Mouse (Mus musculus): ENCODE results near the gene Rem1. TPM values are rescaled to one million over a fixed set of nuclear protein-coding genes. Genes with fewer than 3 reads are reported as not detected.
"Not testable (repeated sequence)": the region's sequence is repeated elsewhere in the genome, so short reads cannot be mapped to it uniquely, and the experiment has no call there.

Gene Rem1
- polyA plus RNA-seq, 1 experiment from 2014 or later: 4.7 TPM

DNA sequence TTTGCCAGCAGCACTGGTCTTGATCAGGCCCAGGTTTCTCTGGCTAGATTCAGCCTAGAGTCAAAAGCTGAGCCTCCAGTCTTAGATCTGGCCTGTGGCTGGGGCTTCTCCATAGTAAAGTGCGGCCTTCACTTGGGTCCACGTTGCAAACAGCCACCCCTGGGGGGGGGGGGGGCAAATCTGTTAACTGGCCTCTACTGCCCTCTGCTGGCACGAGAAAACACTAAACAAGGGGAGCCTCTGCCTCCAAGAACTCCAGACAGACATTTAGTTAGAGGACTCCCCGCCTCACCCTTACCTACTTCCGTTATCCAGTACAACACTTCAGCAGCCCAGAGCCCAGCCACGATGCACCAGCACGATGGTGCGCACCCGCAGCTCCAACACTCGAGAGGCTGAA lies 30.6 kb downstream of the Rem1 start:
- no peaks in the 10 kb centered on the region for H3K27me3 ChIP-seq (replicated peaks; ENCODE audit: control insufficient read depth, insufficient read depth, low read length)
- H3K4me3 ChIP-seq (ENCODE audit: low read depth, low read length): no peak overlapping the region
- no peaks in the 10 kb centered on the region for H3K4me1 ChIP-seq (ENCODE audit: control insufficient read depth, insufficient read depth, low read length)
- no peak overlapping the region for H3K9ac ChIP-seq (ENCODE audit: low read depth, low read length)
- 63% methylated on average over 10 of the region's 10 CpGs for WGBS
- no peak overlapping the region for H3K27ac ChIP-seq (replicated peaks; ENCODE audit: low read depth, low read length)
- H3K9me3 ChIP-seq (ENCODE audit: control insufficient read depth, low read length): no peaks in the 10 kb centered on the region
- DNase-seq (ENCODE audit: low spot score): no peak
- H3K36me3 ChIP-seq (ENCODE audit: control insufficient read depth, insufficient read depth, low read length): no peaks in the 10 kb centered on the region
- ATAC-seq (ENCODE audit: low read depth): no peak
- H3K4me2 ChIP-seq (ENCODE audit: low read depth, low read length): no peak overlapping the region

DNA sequence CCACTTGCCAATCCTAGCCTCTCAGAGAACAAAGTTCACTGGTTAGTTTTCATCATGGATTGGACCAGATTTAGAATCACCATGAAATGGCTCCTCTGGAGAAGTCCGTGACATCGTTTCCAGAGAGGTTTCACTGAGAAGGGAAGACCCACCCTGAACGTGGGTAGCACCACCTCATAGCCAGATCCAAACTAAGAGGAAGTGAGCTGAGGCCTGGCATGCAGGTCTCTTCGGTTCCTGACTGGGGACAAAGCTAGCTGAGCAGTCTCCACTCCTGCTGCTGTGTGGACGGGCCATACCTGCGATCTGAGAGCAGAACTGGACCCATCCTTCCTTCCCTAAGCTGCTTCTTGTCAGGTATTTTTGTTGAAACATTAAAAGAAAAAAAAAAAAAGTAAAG lies 34.4 kb downstream of the Rem1 start:
- ATAC-seq (ENCODE audit: low read depth): no peak

DNA sequence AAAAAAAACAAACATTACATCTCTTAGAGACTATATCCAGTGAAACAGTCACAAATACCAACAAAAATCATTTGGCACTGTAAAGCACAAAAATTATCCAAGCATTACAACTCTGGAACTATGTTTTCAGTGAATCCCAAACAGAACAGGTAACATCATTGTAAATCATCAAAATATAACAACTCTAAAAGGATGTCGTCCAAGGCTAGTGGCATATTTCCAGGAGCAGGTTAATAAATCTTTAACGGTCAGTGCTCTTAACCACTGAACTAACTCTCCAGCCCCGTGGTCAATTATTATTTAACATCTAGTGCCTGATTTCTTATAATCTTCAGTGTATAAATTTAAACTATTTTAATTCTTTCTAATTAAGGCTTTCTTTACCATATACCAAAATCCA lies 39.4 kb downstream of the Rem1 start:
- DNase-seq (ENCODE audit: low spot score); H3K36me3 ChIP-seq (ENCODE audit: control insufficient read depth, insufficient read depth, low read length); H3K4me1 ChIP-seq (ENCODE audit: control insufficient read depth, insufficient read depth, low read length); ATAC-seq (ENCODE audit: low read depth); H3K4me2 ChIP-seq (ENCODE audit: low read depth, low read length); H3K4me3 ChIP-seq (ENCODE audit: low read depth, low read length); H3K9ac ChIP-seq (ENCODE audit: low read depth, low read length); H3K27me3 ChIP-seq (replicated peaks; ENCODE audit: control insufficient read depth, insufficient read depth, low read length); H3K27ac ChIP-seq (replicated peaks; ENCODE audit: low read depth, low read length); H3K9me3 ChIP-seq (ENCODE audit: control insufficient read depth, low read length): not testable (repeated sequence)
- WGBS: 76% methylated on average over 3 of the region's 3 CpGs

More for the DNA sequence above, 34.4 kb downstream of the Rem1 start:
- H3K36me3 ChIP-seq (ENCODE audit: control insufficient read depth, insufficient read depth, low read length): no peaks in the 10 kb centered on the region
- no peaks in the 10 kb centered on the region for H3K27me3 ChIP-seq (replicated peaks; ENCODE audit: control insufficient read depth, insufficient read depth, low read length)
- no peaks in the 10 kb centered on the region for H3K9me3 ChIP-seq (ENCODE audit: control insufficient read depth, low read length)
- H3K9ac ChIP-seq (ENCODE audit: low read depth, low read length): no peak overlapping the region
- no peak overlapping the region for H3K27ac ChIP-seq (replicated peaks; ENCODE audit: low read depth, low read length)
- DNase-seq (ENCODE audit: low spot score): no peak
- H3K4me2 ChIP-seq (ENCODE audit: low read depth, low read length): no peak overlapping the region
- no peaks in the 10 kb centered on the region for H3K4me1 ChIP-seq (ENCODE audit: control insufficient read depth, insufficient read depth, low read length)
- no peak overlapping the region for H3K4me3 ChIP-seq (ENCODE audit: low read depth, low read length)
- WGBS: 77% methylated on average over 6 of the region's 6 CpGs

DNA sequence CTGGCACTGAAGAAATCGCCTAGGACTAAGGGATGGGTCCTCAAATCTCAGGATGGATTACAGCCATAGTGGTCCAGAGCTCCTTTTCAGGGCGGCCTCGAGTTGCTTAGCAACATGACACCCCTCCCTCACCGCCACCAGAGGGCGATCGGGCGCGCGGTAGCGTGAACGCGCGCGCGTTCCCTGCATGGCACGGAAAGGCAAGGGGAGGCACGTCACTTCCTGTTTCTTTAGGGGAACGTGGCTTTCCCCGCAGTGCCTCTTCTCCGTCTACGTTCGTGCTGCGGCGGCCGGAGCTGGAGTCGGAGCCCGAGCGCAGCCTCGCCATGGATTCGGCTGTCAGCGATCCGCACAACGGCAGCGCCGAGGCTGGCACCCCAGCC lies 42.5 kb downstream of the Rem1 start, which contains the start of gene H13:
TSS of gene H13 (plus strand) at position 206 of the 383 bp plus-strand sequence.
- Histone ChIP-seq H3K4me2 (ENCODE audit: low read depth, low read length) (peak within 1 kb of the TSS; percentile 80), H3K9ac (ENCODE audit: low read depth, low read length) (peak within 1 kb of the TSS; percentile 99), H3K27ac (replicated peaks; ENCODE audit: low read depth, low read length) (peak within 1 kb of the TSS; percentile 99), H3K4me3 (ENCODE audit: low read depth, low read length) (peak within 1 kb of the TSS; percentile 99), H3K4me1 (ENCODE audit: control insufficient read depth, insufficient read depth, low read length) (peaks cover 18% of the 10 kb centered on the region), H3K36me3 (ENCODE audit: control insufficient read depth, insufficient read depth, low read length) (peaks cover 23% of the 10 kb centered on the region; the same call in 1 of the 2 replicates), H3K27me3 (replicated peaks; ENCODE audit: control insufficient read depth, insufficient read depth, low read length) (no peaks in the 10 kb centered on the region), H3K9me3 (ENCODE audit: control insufficient read depth, low read length) (no peaks in the 10 kb centered on the region)
- DNase-seq (ENCODE audit: low spot score) (peak; percentile 96), ATAC-seq (ENCODE audit: low read depth) (peak; percentile 78)
- under 1% methylated on average over 29 of the region's 35 CpGs for WGBS

DNA sequence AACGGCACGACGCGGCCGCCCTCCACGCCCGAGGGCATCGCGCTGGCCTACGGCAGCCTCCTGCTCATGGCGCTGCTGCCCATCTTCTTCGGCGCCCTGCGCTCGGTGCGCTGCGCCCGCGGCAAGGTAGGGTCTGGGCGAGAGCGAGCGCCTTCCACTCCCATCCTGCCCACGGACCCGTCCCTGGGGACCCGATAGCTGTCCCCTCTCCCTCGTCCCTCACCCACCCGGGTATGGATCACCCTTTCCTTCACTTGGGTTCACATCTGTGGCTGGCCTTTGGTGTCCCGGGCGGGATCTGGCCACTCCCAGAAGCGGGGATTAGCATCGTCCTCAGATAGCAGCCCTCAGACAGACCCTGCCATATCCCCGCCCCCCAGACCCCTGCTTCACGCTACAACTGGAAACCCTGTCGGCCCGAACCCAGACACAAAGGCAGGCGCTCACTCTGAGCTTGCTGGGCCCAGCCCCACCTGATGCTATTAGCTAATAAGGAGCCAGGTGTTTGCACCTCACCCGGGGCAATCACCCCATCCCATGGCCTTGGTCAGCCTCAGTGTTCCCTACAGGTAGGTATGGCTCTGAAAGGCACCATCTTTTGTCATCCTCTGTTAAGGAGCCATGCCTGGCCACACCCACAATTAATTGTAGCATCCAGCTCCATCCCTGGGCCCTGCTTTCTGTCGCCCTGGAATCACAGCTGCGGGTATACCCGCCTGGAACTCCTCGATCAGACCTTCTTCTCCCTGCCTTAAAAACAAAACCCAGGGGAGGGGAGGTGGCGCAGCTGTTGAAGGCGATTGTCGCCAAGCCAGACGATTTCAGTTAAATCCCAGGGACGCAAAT lies 43.1 kb downstream of the Rem1 start:
- DNase-seq (ENCODE audit: low spot score) (peak; percentile 78), ATAC-seq (ENCODE audit: low read depth) (peak; percentile 81)
- 0% methylated on average over 26 of the region's 46 CpGs for WGBS
- peak overlapping the region; percentile 99 for H3K27ac ChIP-seq (replicated peaks; ENCODE audit: low read depth, low read length)
- H3K36me3 ChIP-seq (ENCODE audit: control insufficient read depth, insufficient read depth, low read length): peaks cover 29% of the 10 kb centered on the region; the same call in 1 of the 2 replicates
- peak overlapping the region; percentile 99 for H3K4me3 ChIP-seq (ENCODE audit: low read depth, low read length)
- peaks cover 18% of the 10 kb centered on the region for H3K4me1 ChIP-seq (ENCODE audit: control insufficient read depth, insufficient read depth, low read length)
- peak overlapping the region; percentile 80 for H3K4me2 ChIP-seq (ENCODE audit: low read depth, low read length)
- H3K9ac ChIP-seq (ENCODE audit: low read depth, low read length): peak overlapping the region; percentile 99
- H3K27me3 ChIP-seq (replicated peaks; ENCODE audit: control insufficient read depth, insufficient read depth, low read length): no peaks in the 10 kb centered on the region
- H3K9me3 ChIP-seq (ENCODE audit: control insufficient read depth, low read length): no peaks in the 10 kb centered on the region

DNA sequence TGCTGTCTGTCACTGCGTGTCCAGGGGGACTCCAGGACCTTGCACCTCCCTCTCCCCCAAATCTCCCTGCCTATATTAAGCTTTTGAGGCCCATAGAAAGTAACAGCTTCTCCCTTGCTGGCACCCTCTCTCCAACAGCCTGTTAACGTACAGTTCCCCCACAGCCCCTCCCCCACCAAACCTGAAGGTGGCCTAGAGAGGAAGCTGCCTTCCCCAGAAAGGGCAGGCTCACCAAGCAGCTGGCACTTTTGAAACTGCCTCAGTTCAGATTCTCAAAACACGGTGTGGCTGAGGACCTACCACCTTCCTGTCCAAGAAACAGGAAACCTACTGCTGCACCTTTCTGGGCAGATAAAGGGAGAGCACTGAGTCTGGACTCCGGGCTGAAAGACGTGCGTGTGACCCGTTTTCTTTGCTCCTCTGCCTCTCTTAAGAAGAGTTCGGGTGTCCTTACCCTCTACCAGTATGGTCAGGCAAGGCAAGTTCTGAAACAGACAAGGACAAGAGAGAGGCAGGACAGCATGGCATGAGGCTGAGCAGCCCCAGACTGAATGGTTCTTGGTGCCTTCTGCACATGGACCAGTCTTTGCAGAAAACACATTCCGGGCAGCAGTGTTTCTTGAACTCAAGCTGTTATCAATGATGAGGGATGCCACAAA lies 44.4 kb downstream of the Rem1 start:
- no peak for DNase-seq (ENCODE audit: low spot score)
- Histone ChIP-seq H3K9me3 (ENCODE audit: control insufficient read depth, low read length) (no peaks in the 10 kb centered on the region), H3K4me2 (ENCODE audit: low read depth, low read length) (peak overlapping the region; percentile 80), H3K27me3 (replicated peaks; ENCODE audit: control insufficient read depth, insufficient read depth, low read length) (no peaks in the 10 kb centered on the region), H3K9ac (ENCODE audit: low read depth, low read length) (peak overlapping the region; percentile 99), H3K4me3 (ENCODE audit: low read depth, low read length) (peak overlapping the region; percentile 99), H3K36me3 (ENCODE audit: control insufficient read depth, insufficient read depth, low read length) (peaks cover 42% of the 10 kb centered on the region; the same call in 1 of the 2 replicates), H3K4me1 (ENCODE audit: control insufficient read depth, insufficient read depth, low read length) (peaks cover 18% of the 10 kb centered on the region), H3K27ac (replicated peaks; ENCODE audit: low read depth, low read length) (peak overlapping the region; percentile 99)
- no peak for ATAC-seq (ENCODE audit: low read depth)
- 49% methylated on average over 9 of the region's 9 CpGs for WGBS

DNA sequence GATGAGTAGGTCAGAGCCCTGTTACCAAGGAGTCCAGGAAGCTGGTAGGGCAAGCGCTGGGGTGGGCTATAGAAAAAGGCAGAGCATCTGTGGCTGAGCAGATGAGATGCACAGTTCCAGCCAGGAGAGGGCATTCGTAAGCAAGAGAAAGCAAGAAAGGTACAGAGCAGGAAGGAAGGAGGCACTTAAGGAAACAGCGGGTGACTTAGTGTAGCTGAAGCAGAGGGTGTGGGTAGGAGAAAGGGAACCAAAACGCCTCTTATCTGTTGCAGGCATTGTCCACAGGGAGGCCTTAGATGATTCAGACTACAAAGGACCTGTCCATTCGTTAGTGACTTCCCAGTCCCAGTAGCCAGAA lies 44.9 kb downstream of the Rem1 start:
- peak; percentile 60 for DNase-seq (ENCODE audit: low spot score)
- no peaks in the 10 kb centered on the region for H3K27me3 ChIP-seq (replicated peaks; ENCODE audit: control insufficient read depth, insufficient read depth, low read length)
- H3K4me3 ChIP-seq (ENCODE audit: low read depth, low read length): peak overlapping the region; percentile 99
- no peaks in the 10 kb centered on the region for H3K9me3 ChIP-seq (ENCODE audit: control insufficient read depth, low read length)
- H3K4me2 ChIP-seq (ENCODE audit: low read depth, low read length): peak overlapping the region; percentile 80
- peak overlapping the region; percentile 99 for H3K9ac ChIP-seq (ENCODE audit: low read depth, low read length)
- H3K36me3 ChIP-seq (ENCODE audit: control insufficient read depth, insufficient read depth, low read length): peaks cover 47% of the 10 kb centered on the region
- WGBS: 27% methylated on average over 5 of the region's 5 CpGs
- peak; percentile 39 for ATAC-seq (ENCODE audit: low read depth)
- peaks cover 18% of the 10 kb centered on the region for H3K4me1 ChIP-seq (ENCODE audit: control insufficient read depth, insufficient read depth, low read length)
- H3K27ac ChIP-seq (replicated peaks; ENCODE audit: low read depth, low read length): no peak overlapping the region

DNA sequence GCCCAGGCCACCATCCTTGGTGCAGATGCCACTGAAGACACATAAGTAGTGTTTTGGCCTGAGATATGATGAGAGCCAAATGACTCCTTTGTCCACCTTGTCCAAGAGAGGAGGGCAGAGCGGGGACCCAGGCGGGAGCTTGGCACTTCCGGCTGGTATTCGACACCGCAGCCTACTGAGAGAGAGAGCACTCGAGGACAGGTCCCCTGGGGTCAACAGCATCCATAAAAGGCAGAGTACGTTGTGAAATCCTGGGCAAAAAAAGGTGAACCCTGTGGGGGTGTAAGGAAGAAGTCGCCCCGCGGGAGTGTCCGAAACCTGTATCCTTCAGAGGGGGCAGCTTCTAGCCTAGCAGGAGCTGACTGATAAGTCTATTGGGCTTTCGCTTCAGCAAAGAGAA lies 45.4 kb downstream of the Rem1 start:
- DNase-seq (ENCODE audit: low spot score): no peak
- no peaks in the 10 kb centered on the region for H3K27me3 ChIP-seq (replicated peaks; ENCODE audit: control insufficient read depth, insufficient read depth, low read length)
- H3K9ac ChIP-seq (ENCODE audit: low read depth, low read length): peak overlapping the region; percentile 99
- H3K9me3 ChIP-seq (ENCODE audit: control insufficient read depth, low read length): no peaks in the 10 kb centered on the region
- no peak overlapping the region for H3K27ac ChIP-seq (replicated peaks; ENCODE audit: low read depth, low read length)
- peak overlapping the region; percentile 99 for H3K4me3 ChIP-seq (ENCODE audit: low read depth, low read length)
- H3K36me3 ChIP-seq (ENCODE audit: control insufficient read depth, insufficient read depth, low read length): peaks cover 52% of the 10 kb centered on the region
- no peak for ATAC-seq (ENCODE audit: low read depth)
- H3K4me1 ChIP-seq (ENCODE audit: control insufficient read depth, insufficient read depth, low read length): peaks cover 18% of the 10 kb centered on the region
- 74% methylated on average over 12 of the region's 12 CpGs for WGBS
- H3K4me2 ChIP-seq (ENCODE audit: low read depth, low read length): peak overlapping the region; percentile 80
